Mouse (Mus musculus) right cerebral cortex, postnatal 25 days (tissue): ENCODE measurements around the gene Setd6.

ENCODE experiments used
- DNase-seq: peaks from one replicate; pipeline ENCODE4 v3.0.0; 2022

Setd6 gene

GRCm38 (mm10) chr8:95715676-95716531, at the start of gene Setd6:
TSS of gene Setd6 (plus strand) at chr8:95715881.
- DNase-seq = peak; percentile 86

GRCm38 (mm10) chr8:95668163-95668958, 47.3 kb upstream of the Setd6 start:
- DNase-seq = no peak

GRCm38 (mm10) chr8:95669967-95670366, 45.7 kb upstream of the Setd6 start:
- DNase-seq = no peak

GRCm38 (mm10) chr8:95671861-95672260, 43.8 kb upstream of the Setd6 start:
- no peak for DNase-seq

GRCm38 (mm10) chr8:95672811-95673210, 42.9 kb upstream of the Setd6 start:
- no peak for DNase-seq

- no peak for DNase-seq
Observed at GRCm38 (mm10) chr8:95676631-95677030, 39.0 kb upstream of the Setd6 start, which contains the start of gene Ndrg4. TSS of gene Ndrg4 (plus strand) at chr8:95676980.

- peak; percentile 41 for DNase-seq
Observed at GRCm38 (mm10) chr8:95677591-95678023, 38.1 kb upstream of the Setd6 start.

GRCm38 (mm10) chr8:95678024-95678611, 37.6 kb upstream of the Setd6 start:
- peak; percentile 79 for DNase-seq

GRCm38 (mm10) chr8:95688073-95688672, 27.5 kb upstream of the Setd6 start:
- peak; percentile 81 for DNase-seq

- DNase-seq = no peak
Observed at GRCm38 (mm10) chr8:95690929-95691541, 24.6 kb upstream of the Setd6 start.

- DNase-seq = peak; percentile 75
Observed at GRCm38 (mm10) chr8:95694631-95695030, 21.1 kb upstream of the Setd6 start.

- DNase-seq = no peak
Observed at GRCm38 (mm10) chr8:95696661-95697060, 19.0 kb upstream of the Setd6 start.

GRCm38 (mm10) chr8:95697128-95697527, 18.6 kb upstream of the Setd6 start:
- peak; percentile 86 for DNase-seq

- no peak for DNase-seq
Observed at GRCm38 (mm10) chr8:95698179-95698578, 17.5 kb upstream of the Setd6 start.

- DNase-seq = peak; percentile 68
Observed at GRCm38 (mm10) chr8:95700282-95700681, 15.4 kb upstream of the Setd6 start.

- no peak for DNase-seq
Observed at GRCm38 (mm10) chr8:95701809-95702208, 13.9 kb upstream of the Setd6 start.

GRCm38 (mm10) chr8:95702480-95703446, 12.9 kb upstream of the Setd6 start:
- DNase-seq = peak; percentile 91

GRCm38 (mm10) chr8:95703461-95704260, 12.0 kb upstream of the Setd6 start:
- peak; percentile 88 for DNase-seq

GRCm38 (mm10) chr8:95704538-95704937, 11.1 kb upstream of the Setd6 start:
- DNase-seq = no peak

- DNase-seq = no peak
Observed at GRCm38 (mm10) chr8:95709579-95709978, 6.1 kb upstream of the Setd6 start.
